Mouse (Mus musculus) testis, adult 2 months (tissue): Measurements from ENCODE around the gene Unc13c.

Experiments used
- CTCF ChIP-seq: fragments of 200-500 bp; IDR thresholded peaks from 2 replicates; pipeline ENCODE4 v1.5.1; 2012; ENCODE audit warnings: low read depth, mild to moderate bottlenecking, inconsistent platforms, low read length, moderate library complexity; ENCODE audit not compliant: control insufficient read depth, insufficient read depth, insufficient replicate concordance
- POLR2A ChIP-seq: fragments of 200-500 bp; IDR thresholded peaks from 2 replicates; pipeline ENCODE4 v1.6.1; 2012; ENCODE audit warnings: low read depth, mild to moderate bottlenecking, inconsistent platforms, low read length, moderate library complexity; ENCODE audit not compliant: control insufficient read depth

DNA sequence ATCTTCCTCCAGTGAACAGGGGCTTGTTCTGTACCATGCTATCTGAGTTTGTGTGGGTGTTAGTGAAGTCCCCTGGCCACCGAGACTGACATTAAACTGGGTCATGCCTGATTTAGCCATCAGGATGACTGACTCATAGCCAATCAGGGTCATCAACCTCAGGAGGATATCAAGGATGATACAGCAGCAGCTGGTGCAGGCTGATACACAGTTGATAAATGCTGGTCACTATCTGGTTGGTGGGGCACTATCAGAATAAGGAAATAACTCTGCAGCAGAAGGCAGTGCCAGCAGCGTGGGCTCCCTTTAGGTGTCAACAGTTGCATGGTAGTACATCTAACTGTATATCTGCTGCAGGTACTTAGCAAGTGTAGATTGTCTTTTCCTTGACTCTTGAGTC is 506.7 kb downstream of the Unc13c start:
- TF ChIP-seq CTCF: no peak
- no peak for TF ChIP-seq POLR2A
